Mouse (Mus musculus) lung, embryonic 16.5 days (tissue): ENCODE measurements around the gene Nek11. TPM values are rescaled to one million over a fixed set of nuclear protein-coding genes. Genes with fewer than 3 reads are reported as not detected.

Experiments
- ATAC-seq: fragments of 200-750 bp; cut with Nextera tagmentation; 2 replicates; pipeline ENCODE4 v1.8.0; 2017; ENCODE audit warnings: low read depth, mild to moderate bottlenecking, moderate library complexity
- H3K27ac ChIP-seq: fragments of 300-500 bp; sonication (generic); 2 replicates; pipeline ENCODE4 v1.5.1; 2014; ENCODE audit warnings: mild to moderate bottlenecking, control low read depth, low read length
- H3K27me3 ChIP-seq: fragments of 300-500 bp; sonication (generic); 2 replicates; pipeline ENCODE4 v1.6.1; 2014; ENCODE audit warnings: low read depth, low read length, mixed read lengths; ENCODE audit not compliant: control insufficient read depth, insufficient read depth
- H3K36me3 ChIP-seq: fragments of 300-500 bp; sonication (generic); 2 replicates; pipeline ENCODE4 v1.6.1; 2014; ENCODE audit warnings: low read length; ENCODE audit not compliant: control insufficient read depth, insufficient read depth
- H3K4me1 ChIP-seq: fragments of 300-500 bp; sonication (generic); replicated peaks from 2 replicates; pipeline ENCODE4 v1.6.1; 2014; ENCODE audit warnings: low read length, mixed read lengths; ENCODE audit not compliant: control insufficient read depth, insufficient read depth
- H3K4me2 ChIP-seq: fragments of 300-500 bp; sonication (generic); 2 replicates; pipeline ENCODE4 v1.6.1; 2014; ENCODE audit warnings: low read depth, low read length, control low read depth
- H3K4me3 ChIP-seq: fragments of 300-500 bp; sonication (generic); 2 replicates; pipeline ENCODE4 v1.5.1; 2014; ENCODE audit warnings: mild to moderate bottlenecking, low read length, control low read depth
- H3K9ac ChIP-seq: fragments of 300-500 bp; sonication (generic); 2 replicates; pipeline ENCODE4 v1.6.1; 2014; ENCODE audit warnings: low read length, control low read depth
- H3K9me3 ChIP-seq: fragments of 300-500 bp; sonication (generic); 2 replicates; pipeline ENCODE4 v1.6.1; 2016; ENCODE audit warnings: low read length; ENCODE audit not compliant: control insufficient read depth
- WGBS: fragments of 180-500 bp; shearing (Covaris S2); extraction: QIAGEN DNeasy Blood & Tissue Kit; methylation state at CpG from one replicate; pipeline ENCODE4 v1.1.7; 2014; 5-methylcytosine and 5-hydroxymethylcytosine counted together
- polyA plus RNA-seq: library from polyadenylated mRNA; unstranded; fragments of >200 nt; fragmentation: Nextera tagmentation; extraction: Ambion mirVana; gene quantifications from 2 replicates; pipeline ENCODE4 v1.2.1, GENCODE M21; 2015

The Nek11 gene
- polyA plus RNA-seq = 2.1 and 3.2 TPM in 2 replicates

GRCm38 (mm10) chr9:105395218-105395627 is at the start of gene Nek11, which contains the start of gene Aste1:
Gene Nek11, minus strand, starts transcription at chr9:105395524.
Gene Aste1, plus strand, starts transcription at chr9:105395392.
- peak within 1 kb of the TSS; percentile 75 for H3K4me2 ChIP-seq
- WGBS = under 1% methylated on average over 44 of the region's 44 CpGs
- H3K9me3 ChIP-seq = no peaks in the 10 kb centered on the region
- H3K4me3 ChIP-seq = peak within 1 kb of the TSS; percentile 88
- no peaks in the 10 kb centered on the region for H3K27me3 ChIP-seq
- H3K36me3 ChIP-seq = peaks cover 6% of the 10 kb centered on the region
- peak within 1 kb of the TSS; percentile 80 for H3K9ac ChIP-seq
- H3K27ac ChIP-seq = peak within 1 kb of the TSS; percentile 97
- peaks cover 7% of the 10 kb centered on the region for H3K4me1 ChIP-seq
- ATAC-seq = peak; percentile 100

- Histone ChIP-seq H3K9ac (no peak overlapping the region), H3K4me1 (no peaks in the 10 kb centered on the region), H3K4me3 (no peak overlapping the region), H3K27me3 (no peaks in the 10 kb centered on the region), H3K9me3 (no peaks in the 10 kb centered on the region), H3K27ac (no peak overlapping the region), H3K4me2 (no peak overlapping the region), H3K36me3 (0 out of 2 replicates have a peak, but pooled peaks cover 3% of the 10 kb centered on the region)
- WGBS = 89% methylated on average over 6 of the region's 6 CpGs
- ATAC-seq = no peak
Observed at GRCm38 (mm10) chr9:105408549-105408948, 13.2 kb upstream of the Nek11 start.

GRCm38 (mm10) chr9:105394720-105395119 is 604 bp downstream of the Nek11 start:
- H3K4me3 ChIP-seq = peak overlapping the region; percentile 88
- H3K27me3 ChIP-seq = no peaks in the 10 kb centered on the region
- no peak for ATAC-seq
- H3K9ac ChIP-seq = peak overlapping the region; percentile 80
- no peaks in the 10 kb centered on the region for H3K9me3 ChIP-seq
- no peak overlapping the region for H3K27ac ChIP-seq
- H3K36me3 ChIP-seq = peaks cover 6% of the 10 kb centered on the region
- peaks cover 7% of the 10 kb centered on the region for H3K4me1 ChIP-seq
- WGBS = 10% methylated on average over 11 of the region's 11 CpGs
- peak overlapping the region; percentile 75 for H3K4me2 ChIP-seq

GRCm38 (mm10) chr9:105390616-105391015 is 4.7 kb downstream of the Nek11 start:
- 49% methylated on average over 4 of the region's 5 CpGs for WGBS
- Histone ChIP-seq H3K27ac (no peak overlapping the region), H3K27me3 (no peaks in the 10 kb centered on the region), H3K4me1 (0 out of 2 replicates have a peak, but pooled peaks cover 2% of the 10 kb centered on the region), H3K9ac (no peak overlapping the region), H3K36me3 (no peaks in the 10 kb centered on the region), H3K4me3 (no peak overlapping the region), H3K4me2 (no peak overlapping the region), H3K9me3 (no peaks in the 10 kb centered on the region)
- no peak for ATAC-seq

GRCm38 (mm10) chr9:105389289-105389688 is 6.0 kb downstream of the Nek11 start:
- 10% methylated on average over 4 of the region's 4 CpGs for WGBS

GRCm38 (mm10) chr9:105387403-105387802 is 7.9 kb downstream of the Nek11 start:
- Histone ChIP-seq H3K36me3 (no peaks in the 10 kb centered on the region), H3K4me3 (no peak overlapping the region), H3K4me2 (no peak overlapping the region), H3K9me3 (no peaks in the 10 kb centered on the region), H3K27me3 (no peaks in the 10 kb centered on the region), H3K9ac (no peak overlapping the region), H3K4me1 (no peaks in the 10 kb centered on the region), H3K27ac (no peak overlapping the region)
- WGBS = 74% methylated on average over 5 of the region's 5 CpGs
- no peak for ATAC-seq

More at GRCm38 (mm10) chr9:105389289-105389688, 6.0 kb downstream of the Nek11 start:
- no peak overlapping the region for H3K4me2 ChIP-seq
- H3K9ac ChIP-seq = no peak overlapping the region
- H3K36me3 ChIP-seq = no peaks in the 10 kb centered on the region
- no peaks in the 10 kb centered on the region for H3K27me3 ChIP-seq
- no peak for ATAC-seq
- H3K4me3 ChIP-seq = no peak overlapping the region
- H3K27ac ChIP-seq = no peak overlapping the region
- no peaks in the 10 kb centered on the region for H3K9me3 ChIP-seq
- no peaks in the 10 kb centered on the region for H3K4me1 ChIP-seq

GRCm38 (mm10) chr9:105379533-105380145 is 15.7 kb downstream of the Nek11 start:
- Histone ChIP-seq H3K27ac (no peak overlapping the region), H3K9ac (no peak overlapping the region), H3K4me2 (no peak overlapping the region), H3K4me3 (no peak overlapping the region), H3K36me3 (no peaks in the 10 kb centered on the region), H3K4me1 (no peaks in the 10 kb centered on the region), H3K9me3 (no peaks in the 10 kb centered on the region), H3K27me3 (no peaks in the 10 kb centered on the region)
- no peak for ATAC-seq
- 63% methylated on average over 8 of the region's 8 CpGs for WGBS

- Histone ChIP-seq H3K9me3 (no peaks in the 10 kb centered on the region), H3K4me2 (no peak overlapping the region), H3K4me3 (no peak overlapping the region), H3K27me3 (no peaks in the 10 kb centered on the region), H3K4me1 (no peaks in the 10 kb centered on the region), H3K27ac (no peak overlapping the region), H3K9ac (no peak overlapping the region), H3K36me3 (no peaks in the 10 kb centered on the region)
- WGBS = 56% methylated on average over 3 of the region's 3 CpGs
- ATAC-seq = no peak
Observed at GRCm38 (mm10) chr9:105377622-105378021, 17.7 kb downstream of the Nek11 start.

GRCm38 (mm10) chr9:105376954-105377530 is 18.3 kb downstream of the Nek11 start:
- WGBS = 74% methylated on average over 7 of the region's 7 CpGs
- H3K27me3 ChIP-seq = no peaks in the 10 kb centered on the region
- no peak for ATAC-seq
- H3K4me1 ChIP-seq = no peaks in the 10 kb centered on the region
- H3K27ac ChIP-seq = no peak overlapping the region
- H3K36me3 ChIP-seq = no peaks in the 10 kb centered on the region
- no peak overlapping the region for H3K4me2 ChIP-seq
- no peaks in the 10 kb centered on the region for H3K9me3 ChIP-seq
- H3K4me3 ChIP-seq = no peak overlapping the region
- H3K9ac ChIP-seq = no peak overlapping the region
